Mouse (Mus musculus): ENCODE measurements at regions not wholly inside any gene's neighbourhood (a gene's known extent, or its start where the extent isn't known, plus 50 kb on each side); places are given as distances from the start of the nearest gene placed in this dataset.
A peak's percentile ranks its signal among the peaks of the same experiment; 100 is the strongest.

DNA sequence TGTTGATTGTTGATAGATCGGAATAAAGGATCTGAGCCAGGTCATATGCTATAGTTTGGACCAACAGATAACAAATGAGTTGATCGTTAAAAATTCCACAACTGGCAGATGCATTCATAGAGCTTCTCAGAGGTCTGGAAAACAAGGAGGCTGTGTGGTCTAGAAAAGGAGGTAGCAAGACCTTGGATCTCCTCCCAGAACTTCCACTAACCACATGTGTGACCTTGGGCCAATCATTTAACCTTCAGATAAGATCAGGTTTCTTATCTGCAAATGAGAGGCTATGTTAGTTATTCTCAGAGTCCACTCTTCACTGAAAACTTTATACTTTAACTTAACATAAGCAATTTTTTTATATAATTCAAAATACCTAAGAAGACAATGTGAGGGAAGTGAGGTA is 497.3 kb upstream of the Jag1 start:
- Histone ChIP-seq H3K27ac (replicated peaks) (no peak overlapping the region), H3K9me3 (no peaks in the 10 kb centered on the region), H3K4me3 (no peak overlapping the region), H3K27me3 (no peaks in the 10 kb centered on the region), H3K9ac (replicated peaks) (no peak overlapping the region), H3K4me1 (no peaks in the 10 kb centered on the region), H3K36me3 (no peaks in the 10 kb centered on the region), H3K4me2 (replicated peaks) (no peak overlapping the region)
- no peak for ATAC-seq (ENCODE audit: low FRiP score, low read depth)
- WGBS: 96% methylated on average over 2 of the region's 2 CpGs

DNA sequence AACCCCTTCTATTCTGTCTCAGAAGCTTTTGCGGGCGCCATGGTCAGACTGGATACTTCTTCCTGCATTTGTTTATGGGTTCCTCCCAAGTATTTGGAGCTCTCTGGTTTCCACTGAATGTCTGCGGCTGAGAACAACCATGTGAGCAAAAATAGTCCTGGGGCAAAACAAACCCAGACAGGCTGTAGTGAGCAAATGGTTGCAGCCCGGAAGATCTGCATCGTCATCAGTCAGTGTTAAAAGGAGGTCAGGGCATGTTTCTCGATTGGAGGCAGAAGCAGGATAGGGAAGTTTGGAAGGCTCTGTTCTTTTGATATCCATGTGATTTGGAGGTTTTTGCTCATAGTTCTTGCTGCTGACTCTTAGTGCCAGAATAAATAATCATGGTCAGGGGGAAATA is 492.1 kb upstream of the Jag1 start:
- ATAC-seq (ENCODE audit: low FRiP score, low read depth): no peak
- Histone ChIP-seq H3K27ac (replicated peaks) (no peak overlapping the region), H3K9me3 (no peaks in the 10 kb centered on the region), H3K36me3 (no peaks in the 10 kb centered on the region), H3K9ac (replicated peaks) (no peak overlapping the region), H3K4me2 (replicated peaks) (no peak overlapping the region), H3K27me3 (no peaks in the 10 kb centered on the region), H3K4me3 (no peak overlapping the region), H3K4me1 (no peaks in the 10 kb centered on the region)
- 84% methylated on average over 6 of the region's 6 CpGs for WGBS

DNA sequence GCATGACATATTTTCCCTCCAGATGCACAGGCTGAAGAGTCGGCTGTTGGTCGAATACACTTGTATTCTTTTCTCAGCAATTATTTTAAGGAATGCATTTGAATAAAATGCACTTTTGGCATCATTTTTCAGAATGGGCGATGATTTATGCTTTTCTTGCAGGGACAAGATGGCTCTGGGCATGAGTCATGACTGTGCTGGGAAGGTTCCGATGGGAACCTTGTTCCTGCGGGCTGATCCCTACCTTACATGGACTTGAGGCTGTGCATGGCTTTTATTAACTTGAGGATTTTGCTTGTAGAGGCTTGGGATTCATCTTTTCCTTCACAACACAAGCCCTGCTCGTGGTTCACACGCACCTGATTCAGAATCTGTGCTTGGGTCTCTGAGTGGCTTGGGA is 481.7 kb upstream of the Jag1 start:
- Histone ChIP-seq H3K9ac (replicated peaks) (no peak overlapping the region), H3K4me2 (replicated peaks) (no peak overlapping the region), H3K27me3 (no peaks in the 10 kb centered on the region), H3K4me1 (no peaks in the 10 kb centered on the region), H3K36me3 (no peaks in the 10 kb centered on the region), H3K4me3 (no peak overlapping the region), H3K9me3 (no peaks in the 10 kb centered on the region), H3K27ac (replicated peaks) (no peak overlapping the region)
- 92% methylated on average over 7 of the region's 7 CpGs for WGBS
- ATAC-seq (ENCODE audit: low FRiP score, low read depth): no peak

DNA sequence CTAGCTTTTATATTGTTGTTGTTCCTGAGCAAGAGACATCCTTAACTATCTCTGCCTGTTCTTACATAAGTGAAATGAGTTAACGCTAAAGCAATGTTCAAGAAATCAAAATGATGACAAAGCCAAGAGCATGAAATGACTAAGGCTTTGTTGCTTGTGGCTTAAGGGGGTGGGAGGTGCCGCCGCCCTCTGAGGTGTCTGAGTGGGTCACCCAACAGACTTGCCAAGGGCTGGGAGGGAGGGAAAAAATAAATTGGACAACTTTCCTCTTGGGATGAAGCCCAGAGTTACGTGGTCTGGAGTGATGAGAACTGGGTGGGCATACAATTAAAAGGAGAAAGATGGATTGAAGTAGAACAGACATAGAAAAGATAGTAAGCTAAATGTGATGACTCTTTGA is 478.1 kb upstream of the Jag1 start:
- Histone ChIP-seq H3K36me3 (no peaks in the 10 kb centered on the region), H3K4me3 (no peak overlapping the region), H3K4me1 (no peaks in the 10 kb centered on the region), H3K4me2 (replicated peaks) (no peak overlapping the region), H3K27ac (replicated peaks) (no peak overlapping the region), H3K9me3 (no peaks in the 10 kb centered on the region), H3K27me3 (no peaks in the 10 kb centered on the region), H3K9ac (replicated peaks) (no peak overlapping the region)
- no peak for ATAC-seq (ENCODE audit: low FRiP score, low read depth)
- WGBS: 84% methylated on average over 4 of the region's 4 CpGs

DNA sequence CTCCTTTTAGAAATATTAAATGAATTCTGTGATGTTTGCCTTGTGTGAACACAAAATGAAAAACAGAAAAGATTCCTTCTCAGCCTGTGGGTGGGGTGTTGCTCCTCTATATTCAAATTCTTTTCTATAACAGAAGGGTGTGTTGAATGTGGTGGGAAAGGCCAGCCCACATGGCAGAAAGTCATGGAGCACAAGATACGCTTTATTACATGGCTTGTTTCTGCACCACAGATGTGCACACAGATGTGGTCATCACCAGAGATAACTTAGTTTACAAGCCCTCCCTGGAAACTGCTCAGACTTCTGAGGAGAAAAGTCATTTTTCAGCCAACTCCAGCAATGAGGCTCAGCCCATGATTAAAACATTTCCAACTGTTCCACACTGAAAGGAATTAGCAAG is 475.1 kb upstream of the Jag1 start:
- Histone ChIP-seq H3K27ac (replicated peaks) (no peak overlapping the region), H3K4me3 (no peak overlapping the region), H3K4me1 (no peaks in the 10 kb centered on the region), H3K4me2 (replicated peaks) (no peak overlapping the region), H3K9ac (replicated peaks) (no peak overlapping the region), H3K36me3 (no peaks in the 10 kb centered on the region), H3K9me3 (no peaks in the 10 kb centered on the region), H3K27me3 (no peaks in the 10 kb centered on the region)
- no peak for ATAC-seq (ENCODE audit: low FRiP score, low read depth)
- 93% methylated on average over 1 of the region's 1 CpGs for WGBS

DNA sequence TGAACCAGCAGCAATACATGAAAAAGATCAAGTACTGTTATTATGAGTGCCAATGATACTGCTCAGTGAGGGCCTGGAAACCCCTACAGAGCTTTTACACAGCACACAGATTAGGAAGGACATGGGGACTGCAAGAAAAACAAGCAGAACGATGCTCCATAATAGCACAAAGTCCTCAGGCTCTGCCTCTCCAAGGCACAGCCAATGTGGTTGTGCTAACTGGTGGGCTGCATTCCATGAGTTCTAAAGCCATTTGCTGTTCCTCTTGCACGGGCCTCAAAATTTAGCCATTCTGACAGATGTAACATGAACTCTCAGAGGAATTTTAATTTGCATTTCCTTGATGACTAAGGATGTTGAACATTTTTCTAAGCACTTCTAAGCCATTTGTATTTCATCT is 465.0 kb upstream of the Jag1 start:
- no peak overlapping the region for H3K4me2 ChIP-seq (replicated peaks)
- H3K36me3 ChIP-seq: no peaks in the 10 kb centered on the region
- no peaks in the 10 kb centered on the region for H3K27me3 ChIP-seq
- no peak overlapping the region for H3K4me3 ChIP-seq
- no peak overlapping the region for H3K9ac ChIP-seq (replicated peaks)
- no peak overlapping the region for H3K27ac ChIP-seq (replicated peaks)
- WGBS: 45% methylated on average over 2 of the region's 2 CpGs
- ATAC-seq (ENCODE audit: low FRiP score, low read depth): no peak
- H3K9me3 ChIP-seq: no peaks in the 10 kb centered on the region
- H3K4me1 ChIP-seq: no peaks in the 10 kb centered on the region

DNA sequence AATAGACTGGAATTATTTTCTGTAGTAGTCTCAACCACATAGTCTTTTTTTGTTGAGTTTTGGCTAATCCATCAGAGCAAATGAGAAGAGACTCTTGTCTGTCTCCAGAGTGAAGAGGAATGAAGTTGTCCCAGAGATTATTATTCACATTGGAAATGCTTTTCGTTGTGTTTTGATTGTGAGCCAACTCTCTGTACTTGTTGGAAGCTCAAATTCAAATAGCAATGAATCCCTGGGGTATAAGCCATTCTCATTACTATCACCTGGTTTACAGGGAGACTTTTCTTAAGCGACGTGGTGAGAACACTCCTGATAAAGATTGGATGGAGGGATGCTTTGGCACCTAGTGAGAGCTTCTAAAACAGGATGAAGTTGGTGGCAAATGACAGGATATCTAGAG is 459.3 kb upstream of the Jag1 start:
- no peak for ATAC-seq (ENCODE audit: low FRiP score, low read depth)

DNA sequence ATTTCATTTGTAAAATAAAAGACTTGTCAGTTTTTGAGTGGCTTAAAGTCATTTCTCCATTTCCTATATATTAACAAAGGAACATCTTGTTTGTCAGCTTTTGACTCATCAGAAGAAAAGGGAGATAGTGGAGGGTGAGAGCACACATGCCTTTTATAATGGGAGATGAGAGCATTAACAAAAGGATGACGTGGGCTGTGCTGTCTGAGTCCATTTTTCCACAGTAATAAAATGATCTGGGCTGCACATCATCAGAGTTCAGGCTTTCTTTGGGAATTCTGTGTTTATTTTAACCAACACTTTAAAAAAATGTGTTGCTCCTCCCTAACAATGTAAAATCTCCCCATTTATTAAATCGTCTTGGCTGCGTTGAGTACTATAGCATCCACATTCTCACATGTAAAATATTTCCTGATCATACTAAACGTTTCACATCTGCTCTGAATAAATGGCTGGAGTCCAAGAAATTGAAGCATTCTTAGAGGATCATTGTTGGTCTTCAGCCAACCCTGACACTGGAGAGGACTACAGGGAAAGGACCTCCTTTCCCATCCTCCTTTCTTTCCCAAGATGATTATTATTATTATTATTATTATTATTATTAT is 458.5 kb upstream of the Jag1 start:
- H3K9me3 ChIP-seq: no peaks in the 10 kb centered on the region
- ATAC-seq (ENCODE audit: low FRiP score, low read depth): no peak
- no peak overlapping the region for H3K4me3 ChIP-seq
- H3K27me3 ChIP-seq: no peaks in the 10 kb centered on the region
- H3K4me2 ChIP-seq (replicated peaks): no peak overlapping the region
- no peak overlapping the region for H3K9ac ChIP-seq (replicated peaks)
- no peak overlapping the region for H3K27ac ChIP-seq (replicated peaks)
- H3K36me3 ChIP-seq: no peaks in the 10 kb centered on the region
- WGBS: 74% methylated on average over 4 of the region's 4 CpGs
- no peaks in the 10 kb centered on the region for H3K4me1 ChIP-seq

More for the DNA sequence above, 459.3 kb upstream of the Jag1 start:
- Histone ChIP-seq H3K4me2 (replicated peaks) (no peak overlapping the region), H3K36me3 (no peaks in the 10 kb centered on the region), H3K9ac (replicated peaks) (no peak overlapping the region), H3K27me3 (no peaks in the 10 kb centered on the region), H3K4me1 (no peaks in the 10 kb centered on the region), H3K4me3 (no peak overlapping the region), H3K9me3 (no peaks in the 10 kb centered on the region), H3K27ac (replicated peaks) (no peak overlapping the region)
- WGBS: 81% methylated on average over 3 of the region's 3 CpGs

DNA sequence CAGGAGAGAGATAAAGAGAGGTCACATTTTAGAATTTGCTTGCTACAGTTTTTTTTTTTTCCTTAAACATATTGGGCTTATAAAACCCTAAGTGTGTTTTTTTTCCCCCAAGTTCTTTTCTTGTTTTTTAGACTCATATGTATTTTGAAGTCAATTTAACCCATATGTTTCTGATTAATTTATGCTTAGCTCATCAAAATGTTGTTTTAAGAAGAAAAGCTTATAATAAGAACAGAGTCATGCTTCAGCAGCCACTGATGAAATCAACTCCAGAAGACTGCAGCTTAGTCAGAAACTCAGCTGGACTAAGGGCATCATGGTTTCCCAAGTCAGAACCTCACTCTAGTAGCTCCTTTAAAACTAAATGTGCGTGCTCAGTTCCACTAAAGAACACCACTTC is 454.7 kb upstream of the Jag1 start:
- Histone ChIP-seq H3K27ac (replicated peaks) (no peak overlapping the region), H3K27me3 (no peaks in the 10 kb centered on the region), H3K4me2 (replicated peaks) (no peak overlapping the region), H3K4me3 (no peak overlapping the region), H3K36me3 (no peaks in the 10 kb centered on the region), H3K9ac (replicated peaks) (no peak overlapping the region), H3K9me3 (no peaks in the 10 kb centered on the region), H3K4me1 (no peaks in the 10 kb centered on the region)
- no peak for ATAC-seq (ENCODE audit: low FRiP score, low read depth)
- 95% methylated on average over 1 of the region's 1 CpGs for WGBS

DNA sequence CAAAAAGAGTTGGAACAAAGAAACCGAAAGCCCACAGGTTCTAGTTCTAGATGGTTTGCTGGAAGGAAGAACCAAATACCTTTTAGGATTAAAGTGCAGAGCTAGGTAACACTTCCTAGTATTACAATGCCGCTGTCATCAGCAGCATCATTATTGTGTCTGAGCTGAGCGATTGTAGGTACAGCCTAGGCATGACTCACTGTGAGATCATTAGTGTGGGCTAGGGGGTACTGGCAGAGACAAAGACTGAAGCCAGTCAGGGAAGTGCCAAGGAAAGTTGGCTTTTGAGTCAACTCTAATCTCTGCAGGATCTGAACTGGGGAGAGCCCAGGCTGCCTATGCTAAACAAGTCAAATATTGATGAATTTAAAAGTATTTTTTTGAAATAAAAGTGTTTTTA is 450.2 kb upstream of the Jag1 start:
- no peak for ATAC-seq (ENCODE audit: low FRiP score, low read depth)
- WGBS: 97% methylated on average over 3 of the region's 3 CpGs
- H3K27me3 ChIP-seq: no peaks in the 10 kb centered on the region

DNA sequence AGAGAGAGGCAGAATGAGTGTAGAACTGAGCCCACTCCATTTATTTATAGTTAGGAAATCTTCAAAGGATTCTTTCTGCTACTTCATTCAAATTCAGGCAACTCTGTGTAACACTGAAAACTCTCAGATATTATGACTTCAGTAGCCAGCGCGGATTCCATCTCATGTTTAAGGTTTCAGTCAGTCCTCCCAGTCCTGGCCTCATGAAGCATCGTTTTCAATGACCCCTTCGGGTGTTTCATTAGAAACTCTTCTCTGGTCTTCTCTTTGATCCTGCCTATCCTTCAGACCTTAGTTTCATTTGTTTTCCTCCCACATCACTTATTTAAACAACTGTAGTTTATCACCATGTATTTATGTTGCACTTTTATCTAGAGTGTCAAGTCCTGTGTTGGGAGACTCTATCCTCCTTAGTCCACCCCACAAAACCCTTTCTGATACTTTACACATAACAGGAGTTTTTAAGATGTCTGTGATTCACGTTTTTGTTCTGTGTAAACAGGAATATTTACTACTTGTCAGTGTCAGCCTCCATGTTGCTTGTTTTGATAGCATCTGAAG is 447.7 kb upstream of the Jag1 start:
- no peaks in the 10 kb centered on the region for H3K9me3 ChIP-seq
- no peak for ATAC-seq (ENCODE audit: low FRiP score, low read depth)
- no peaks in the 10 kb centered on the region for H3K36me3 ChIP-seq
- H3K9ac ChIP-seq (replicated peaks): no peak overlapping the region
- no peak overlapping the region for H3K27ac ChIP-seq (replicated peaks)
- 0 out of 2 replicates have a peak, but pooled peaks cover 5% of the 10 kb centered on the region for H3K4me1 ChIP-seq
- H3K4me3 ChIP-seq: no peak overlapping the region
- no peak overlapping the region for H3K4me2 ChIP-seq (replicated peaks)
- WGBS: 78% methylated on average over 5 of the region's 5 CpGs
- H3K27me3 ChIP-seq: no peaks in the 10 kb centered on the region

More for the DNA sequence above, 450.2 kb upstream of the Jag1 start:
- no peaks in the 10 kb centered on the region for H3K36me3 ChIP-seq
- H3K4me1 ChIP-seq: no peaks in the 10 kb centered on the region
- no peak overlapping the region for H3K4me2 ChIP-seq (replicated peaks)
- H3K9me3 ChIP-seq: no peaks in the 10 kb centered on the region
- H3K27ac ChIP-seq (replicated peaks): no peak overlapping the region
- no peak overlapping the region for H3K9ac ChIP-seq (replicated peaks)
- no peak overlapping the region for H3K4me3 ChIP-seq

DNA sequence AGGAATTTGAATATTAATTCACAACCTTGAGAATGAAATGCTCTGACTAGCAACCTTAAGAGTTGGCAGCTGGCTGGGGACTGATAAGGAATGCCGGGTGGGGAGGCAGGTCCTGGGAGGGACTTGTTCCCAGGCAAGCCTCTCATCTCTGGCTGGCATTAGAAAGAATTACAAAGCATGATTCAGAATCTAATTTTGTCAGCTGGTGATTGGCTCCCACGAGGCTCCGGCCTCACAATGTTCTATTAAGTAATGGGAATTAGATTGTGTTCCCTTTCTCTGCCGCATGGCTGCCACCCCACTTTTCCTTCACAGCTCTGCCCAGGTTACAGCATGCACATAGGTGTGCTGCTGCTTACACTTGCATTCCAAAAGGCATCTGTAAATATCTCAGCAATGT is 443.9 kb upstream of the Jag1 start:
- Histone ChIP-seq H3K4me3 (no peak overlapping the region), H3K27ac (replicated peaks) (peak overlapping the region; percentile 58; the same call in 1 of the 2 replicates), H3K9ac (replicated peaks) (no peak overlapping the region), H3K9me3 (no peaks in the 10 kb centered on the region), H3K4me2 (replicated peaks) (no peak overlapping the region), H3K4me1 (0 out of 2 replicates have a peak, but pooled peaks cover 5% of the 10 kb centered on the region), H3K27me3 (no peaks in the 10 kb centered on the region), H3K36me3 (no peaks in the 10 kb centered on the region)
- 35% methylated on average over 4 of the region's 4 CpGs for WGBS
- peak; percentile 89 for ATAC-seq (ENCODE audit: low FRiP score, low read depth)

DNA sequence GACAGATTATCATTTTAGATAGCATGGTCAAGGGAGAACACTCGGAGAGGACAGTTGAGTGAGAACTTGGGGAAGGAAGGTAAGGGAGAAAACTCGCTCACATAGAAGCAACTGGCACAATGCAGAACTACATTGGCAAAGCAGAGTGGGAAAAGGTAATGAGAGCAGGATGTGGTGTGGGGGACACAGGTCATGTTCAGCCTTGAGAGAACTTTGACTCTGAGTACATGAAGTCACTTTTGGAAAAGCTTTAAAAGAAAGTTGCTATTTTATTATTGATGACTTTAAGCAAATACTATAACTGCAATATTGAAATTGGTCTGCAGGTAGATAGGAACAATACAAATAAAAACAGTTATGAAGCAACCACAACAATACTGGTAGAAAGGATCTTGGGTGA is 437.4 kb upstream of the Jag1 start:
- Histone ChIP-seq H3K27ac (replicated peaks) (no peak overlapping the region), H3K36me3 (no peaks in the 10 kb centered on the region), H3K4me1 (no peaks in the 10 kb centered on the region), H3K4me3 (no peak overlapping the region), H3K9ac (replicated peaks) (no peak overlapping the region), H3K27me3 (no peaks in the 10 kb centered on the region), H3K4me2 (replicated peaks) (no peak overlapping the region), H3K9me3 (no peaks in the 10 kb centered on the region)
- 89% methylated on average over 2 of the region's 2 CpGs for WGBS
- ATAC-seq (ENCODE audit: low FRiP score, low read depth): no peak
